Mouse (Mus musculus) hindbrain, postnatal 0 days (tissue): ENCODE results near the gene Suz12. TPM values are rescaled to one million over a fixed set of nuclear protein-coding genes. Genes with fewer than 3 reads are reported as not detected.
A peak's percentile ranks its signal among the peaks of the same experiment; 100 is the strongest.

Source experiments
- ATAC-seq: fragments of 200-750 bp; cut with Nextera tagmentation; 2 replicates; pipeline ENCODE4 v1.8.0; 2017; ENCODE audit warnings: mild to moderate bottlenecking, moderate TSS enrichment, moderate library complexity
- DNase-seq: peaks from one replicate; pipeline ENCODE4 v3.0.0-alpha.2; 2015; ENCODE audit warnings: low spot score
- H3K27ac ChIP-seq: fragments of 300-500 bp; sonication (generic); 2 replicates; pipeline ENCODE4 v1.5.1; 2014; ENCODE audit warnings: mild to moderate bottlenecking
- H3K27me3 ChIP-seq: fragments of 300-500 bp; sonication (generic); 2 replicates; pipeline ENCODE4 v1.6.1; 2014; ENCODE audit warnings: low read length, mixed read lengths; ENCODE audit not compliant: insufficient read depth
- H3K36me3 ChIP-seq: fragments of 300-500 bp; sonication (generic); 2 replicates; pipeline ENCODE4 v1.6.1; 2014; ENCODE audit warnings: low read length, mixed read lengths; ENCODE audit not compliant: insufficient read depth
- H3K4me1 ChIP-seq: fragments of 300-500 bp; sonication (generic); 2 replicates; pipeline ENCODE4 v1.6.1; 2014; ENCODE audit warnings: antibody characterized with exemption, low read length, mixed read lengths; ENCODE audit not compliant: insufficient read depth
- H3K4me2 ChIP-seq: fragments of 300-500 bp; sonication (generic); 2 replicates; pipeline ENCODE4 v1.6.1; 2014; ENCODE audit warnings: low read depth, mild to moderate bottlenecking, low read length, moderate library complexity, mixed read lengths
- H3K4me3 ChIP-seq: fragments of 300-500 bp; sonication (generic); 2 replicates; pipeline ENCODE4 v1.5.1; 2014; ENCODE audit warnings: low read length
- H3K9ac ChIP-seq: fragments of 300-500 bp; sonication (generic); replicated peaks from 2 replicates; pipeline ENCODE4 v1.6.1; 2014; ENCODE audit warnings: mild to moderate bottlenecking, low read length, moderate library complexity, mixed read lengths
- H3K9me3 ChIP-seq: fragments of 300-500 bp; sonication (generic); 2 replicates; pipeline ENCODE4 v1.6.1; 2016; ENCODE audit warnings: low read length, mixed read lengths
- CTCF ChIP-seq: IDR thresholded peaks from 2 replicates; pipeline ENCODE4 v1.5.1; 2016; ENCODE audit warnings: antibody characterized with exemption, control low read depth, low read depth
- whole genome bisulfite sequencing: fragments of 180-500 bp; shearing (Covaris S2); extraction: QIAGEN DNeasy Blood & Tissue Kit; methylation state at CpG from one replicate; pipeline ENCODE4 v1.1.7; 2014; 5-methylcytosine and 5-hydroxymethylcytosine counted together
- polyA plus RNA-seq: library from polyadenylated mRNA; unstranded; fragments of >200 nt; fragmentation: Nextera tagmentation; extraction: Ambion mirVana; gene quantifications from 2 replicates; pipeline ENCODE4 v1.2.1, GENCODE M21; 2015
- total RNA-seq: library from RNA; depleted of rRNA; stranded (reverse); fragments of >200 nt; gene quantifications from 2 replicates; pipeline ENCODE4 v1.2.3, GENCODE M21; 2014

Gene Suz12
- total and polyA plus RNA-seq, 2 experiments from 2014 or later, result 10.8 to 15.0 TPM

- H3K36me3 ChIP-seq, result 0 out of 2 replicates have a peak, but pooled peaks cover 6% of the 10 kb centered on the region
- ATAC-seq (no peak), DNase-seq (no peak)
- peak overlapping the region; percentile 90 for H3K4me2 ChIP-seq
- H3K4me1 ChIP-seq, result no peaks in the 10 kb centered on the region
- 1% methylated on average over 9 of the region's 9 CpGs for WGBS
- TF ChIP-seq CTCF, result no peak
- H3K4me3 ChIP-seq, result peak overlapping the region; percentile 71
- no peak overlapping the region for H3K27ac ChIP-seq
- H3K27me3 ChIP-seq, result no peaks in the 10 kb centered on the region
- H3K9me3 ChIP-seq, result no peaks in the 10 kb centered on the region
- peak overlapping the region; percentile 46 for H3K9ac ChIP-seq
These were observed 30.1 kb upstream of the Suz12 start for GRCm38 (mm10) chr11:79962877-79963183.

GRCm38 (mm10) chr11:79963212-79963974 lies 29.5 kb upstream of the Suz12 start:
- Histone ChIP-seq H3K36me3 (0 out of 2 replicates have a peak, but pooled peaks cover under 1% of the 10 kb centered on the region), H3K9ac (no peak overlapping the region), H3K4me3 (peak overlapping the region; percentile 71; the same call in 1 of the 2 replicates), H3K27me3 (no peaks in the 10 kb centered on the region), H3K27ac (no peak overlapping the region), H3K9me3 (no peaks in the 10 kb centered on the region), H3K4me1 (no peaks in the 10 kb centered on the region), H3K4me2 (peak overlapping the region; percentile 90)
- no peak for TF ChIP-seq CTCF
- WGBS, result 67% methylated on average over 8 of the region's 8 CpGs
- DNase-seq (no peak), ATAC-seq (no peak)

DNA sequence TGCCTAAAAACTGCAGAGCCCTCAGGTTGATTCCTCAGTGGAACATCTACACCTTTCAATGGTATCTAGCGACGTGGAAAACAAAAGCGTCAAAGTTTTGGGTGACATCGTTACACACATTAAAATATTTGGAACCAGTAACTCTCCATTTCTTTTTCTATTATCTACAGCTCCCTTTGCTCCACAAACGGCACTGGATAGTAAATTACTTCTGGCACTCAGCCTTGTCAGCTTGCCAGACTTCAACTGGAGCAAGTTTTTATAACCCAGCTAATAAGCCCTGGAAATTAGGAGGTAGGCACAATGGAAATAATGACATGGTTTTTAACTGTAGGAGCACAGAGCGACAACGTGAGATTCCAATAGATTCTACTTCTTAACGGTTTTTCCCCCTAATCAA lies 27.0 kb upstream of the Suz12 start:
- Histone ChIP-seq H3K4me1 (no peaks in the 10 kb centered on the region), H3K27me3 (no peaks in the 10 kb centered on the region), H3K9ac (no peak overlapping the region), H3K9me3 (no peaks in the 10 kb centered on the region), H3K27ac (no peak overlapping the region), H3K36me3 (no peaks in the 10 kb centered on the region), H3K4me2 (no peak overlapping the region), H3K4me3 (no peak overlapping the region)
- DNase-seq (peak; percentile 12), ATAC-seq (no peak)
- 34% methylated on average over 8 of the region's 8 CpGs for WGBS
- TF ChIP-seq CTCF, result no peak

DNA sequence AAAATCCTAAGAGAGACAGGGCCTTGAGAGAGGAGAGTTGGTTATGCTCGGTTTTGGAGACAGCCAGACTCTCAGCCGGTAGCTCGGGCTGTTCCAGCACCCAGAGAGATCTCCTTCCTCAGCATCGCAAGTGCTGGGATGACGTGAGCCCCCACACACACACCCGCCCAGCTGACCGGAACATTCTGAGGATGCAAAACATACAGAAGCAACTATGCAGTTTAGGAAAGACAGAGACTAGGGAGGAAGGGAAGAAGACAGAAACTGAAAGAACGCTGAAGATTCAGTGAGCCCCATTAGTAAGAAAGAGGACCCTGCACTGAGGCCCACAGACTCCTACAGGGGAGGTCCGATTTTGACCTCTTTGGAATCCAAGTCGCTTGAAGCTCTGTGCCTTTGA lies 25.2 kb upstream of the Suz12 start:
- Histone ChIP-seq H3K9me3 (no peaks in the 10 kb centered on the region), H3K4me1 (no peaks in the 10 kb centered on the region), H3K4me2 (no peak overlapping the region), H3K27ac (no peak overlapping the region), H3K27me3 (no peaks in the 10 kb centered on the region), H3K36me3 (no peaks in the 10 kb centered on the region), H3K4me3 (no peak overlapping the region), H3K9ac (no peak overlapping the region)
- no peak for TF ChIP-seq CTCF
- DNase-seq (no peak), ATAC-seq (no peak)
- 79% methylated on average over 10 of the region's 10 CpGs for WGBS

DNA sequence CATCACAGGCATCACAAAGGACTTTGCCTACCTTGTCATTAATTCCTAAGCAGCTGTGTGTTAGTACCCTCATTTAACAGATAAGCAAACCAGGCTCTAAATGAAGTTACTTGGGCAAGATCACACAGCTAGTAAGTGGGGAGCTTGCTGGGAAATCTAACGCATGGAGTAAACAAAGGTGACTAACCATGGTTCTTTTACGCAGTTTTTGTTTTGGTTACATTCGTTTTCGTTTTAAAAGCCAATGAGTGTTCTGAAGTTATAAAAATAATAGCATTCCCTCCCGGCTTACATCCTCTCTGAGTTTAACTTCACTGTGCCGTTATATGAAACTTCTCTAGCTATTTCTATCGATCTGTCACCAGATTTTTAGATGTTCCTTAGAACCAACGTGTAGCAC lies 19.8 kb upstream of the Suz12 start:
- Histone ChIP-seq H3K4me3 (peak overlapping the region; percentile 48), H3K4me1 (peaks cover 10% of the 10 kb centered on the region; the same call in 1 of the 2 replicates), H3K9me3 (no peaks in the 10 kb centered on the region), H3K36me3 (no peaks in the 10 kb centered on the region), H3K27me3 (no peaks in the 10 kb centered on the region), H3K27ac (no peak overlapping the region), H3K4me2 (peak overlapping the region; percentile 88), H3K9ac (peak overlapping the region; percentile 48; the same call in 1 of the 2 replicates)
- no peak for TF ChIP-seq CTCF
- DNase-seq, result no peak
- WGBS, result 19% methylated on average over 8 of the region's 8 CpGs
- ATAC-seq, result no peak

- no peaks in the 10 kb centered on the region for H3K36me3 ChIP-seq
- H3K27ac ChIP-seq, result no peak overlapping the region
- DNase-seq (peak; percentile 49), ATAC-seq (peak; percentile 59; the same call in 1 of the 2 replicates)
- no peak for TF ChIP-seq CTCF
- peak overlapping the region; percentile 48 for H3K4me3 ChIP-seq
- peak overlapping the region; percentile 88 for H3K4me2 ChIP-seq
- H3K4me1 ChIP-seq, result peaks cover 10% of the 10 kb centered on the region; the same call in 1 of the 2 replicates
- no peaks in the 10 kb centered on the region for H3K9me3 ChIP-seq
- WGBS, result under 1% methylated on average over 41 of the region's 41 CpGs
- H3K9ac ChIP-seq, result peak overlapping the region; percentile 48
- H3K27me3 ChIP-seq, result no peaks in the 10 kb centered on the region
These were observed 19.1 kb upstream of the Suz12 start for GRCm38 (mm10) chr11:79973626-79974476.

- no peaks in the 10 kb centered on the region for H3K36me3 ChIP-seq
- WGBS, result 40% methylated on average over 2 of the region's 2 CpGs
- no peak overlapping the region for H3K9ac ChIP-seq
- DNase-seq (no peak), ATAC-seq (no peak)
- no peaks in the 10 kb centered on the region for H3K9me3 ChIP-seq
- no peak overlapping the region for H3K4me3 ChIP-seq
- no peak overlapping the region for H3K27ac ChIP-seq
- H3K4me2 ChIP-seq, result no peak overlapping the region
- H3K27me3 ChIP-seq, result no peaks in the 10 kb centered on the region
- TF ChIP-seq CTCF, result no peak
- H3K4me1 ChIP-seq, result peaks cover 10% of the 10 kb centered on the region; the same call in 1 of the 2 replicates
These were observed 17.5 kb upstream of the Suz12 start for GRCm38 (mm10) chr11:79975377-79975776.
